Mouse (Mus musculus) cerebellum, adult 9-10 months (tissue): Measurements from ENCODE around the gene Osbpl3.

ENCODE experiments used
- DNase-seq: peaks from one replicate; pipeline ENCODE4 v3.0.0; 2022

Osbpl3 gene

GRCm38 (mm10) chr6:50368502-50369292 lies 87.3 kb downstream of the Osbpl3 start:
- DNase-seq: no peak

GRCm38 (mm10) chr6:50367836-50368235 lies 88.2 kb downstream of the Osbpl3 start:
- no peak for DNase-seq

DNA sequence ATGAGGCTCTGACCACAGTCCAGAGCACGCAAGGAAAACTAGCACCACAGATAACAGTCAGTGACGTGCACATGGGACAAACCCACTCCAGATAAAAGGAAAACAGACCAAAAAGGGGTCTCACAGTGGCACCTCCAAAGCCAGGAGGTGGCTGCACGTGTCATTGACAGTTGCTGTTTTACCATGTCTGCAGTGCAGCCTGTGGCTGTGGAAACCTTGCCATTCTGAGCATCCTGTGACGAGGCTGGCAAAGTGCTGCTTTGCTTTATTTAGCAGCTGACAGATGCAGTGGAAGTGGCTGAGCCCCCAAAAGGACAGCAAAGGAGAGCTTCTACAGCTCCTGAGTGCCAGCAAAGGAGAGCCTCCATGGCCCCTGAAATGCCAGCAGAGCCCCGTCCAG lies 89.3 kb downstream of the Osbpl3 start:
- DNase-seq: peak; percentile 76

GRCm38 (mm10) chr6:50366319-50366718 lies 89.7 kb downstream of the Osbpl3 start:
- DNase-seq: peak; percentile 93

DNA sequence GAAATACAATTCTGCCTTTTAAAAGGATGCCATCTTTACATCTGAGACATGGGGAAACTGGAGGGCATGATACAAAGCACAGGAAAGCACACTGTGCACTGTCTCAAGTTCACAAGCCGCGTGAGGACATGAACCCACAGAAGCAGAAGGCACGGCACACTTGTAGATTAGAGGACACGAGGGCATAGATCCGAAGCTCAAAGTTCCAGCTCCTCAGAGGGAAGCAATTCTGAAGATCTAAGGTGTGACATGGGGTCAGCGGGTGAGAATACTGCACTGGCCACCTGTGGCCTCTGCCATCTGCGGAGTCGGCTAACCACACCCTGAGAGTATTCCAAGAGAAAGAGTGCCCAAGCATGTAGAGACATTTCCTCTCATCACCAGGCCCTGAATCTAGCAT lies 91.6 kb downstream of the Osbpl3 start:
- no peak for DNase-seq

DNA sequence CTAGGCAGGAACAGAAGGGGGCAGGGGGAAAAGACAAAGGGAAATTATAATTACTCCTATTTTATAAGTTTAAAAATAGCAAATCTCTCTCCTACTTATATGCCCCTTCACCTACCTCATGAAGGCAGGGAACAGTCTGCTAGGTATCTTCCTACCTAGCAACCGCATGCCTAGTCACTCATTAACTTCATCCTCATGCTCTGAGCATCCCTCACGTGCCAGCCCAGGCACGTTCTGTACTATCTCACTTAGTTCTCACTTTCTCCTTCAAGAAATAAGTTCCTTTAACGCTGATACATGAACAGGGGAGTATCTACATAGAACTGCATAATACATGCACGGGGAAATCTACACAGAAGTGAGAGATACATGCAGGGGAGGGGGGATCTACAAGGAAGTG lies 92.6 kb downstream of the Osbpl3 start:
- DNase-seq: no peak

- DNase-seq: no peak
Measured at GRCm38 (mm10) chr6:50362704-50363261, 93.2 kb downstream of the Osbpl3 start.

DNA sequence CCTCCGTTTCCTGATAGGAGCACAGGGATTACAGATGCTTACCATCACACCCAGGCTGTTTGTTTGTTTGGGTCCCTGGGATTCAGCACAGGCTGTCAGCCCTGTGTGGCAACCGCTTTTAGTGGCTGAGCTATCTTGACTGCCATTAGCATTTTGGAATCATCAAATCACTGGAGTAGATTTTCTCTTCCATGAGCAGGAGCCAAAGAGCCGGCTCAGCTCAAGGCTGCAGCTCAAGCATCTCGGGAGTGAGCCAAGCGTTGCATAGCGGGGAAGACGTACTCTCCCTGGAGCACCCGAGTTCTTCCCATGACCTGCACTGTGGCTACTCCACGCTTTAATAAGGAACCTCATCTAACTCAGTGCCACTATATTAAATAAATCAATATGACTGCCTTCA lies 93.8 kb downstream of the Osbpl3 start:
- DNase-seq: no peak

DNA sequence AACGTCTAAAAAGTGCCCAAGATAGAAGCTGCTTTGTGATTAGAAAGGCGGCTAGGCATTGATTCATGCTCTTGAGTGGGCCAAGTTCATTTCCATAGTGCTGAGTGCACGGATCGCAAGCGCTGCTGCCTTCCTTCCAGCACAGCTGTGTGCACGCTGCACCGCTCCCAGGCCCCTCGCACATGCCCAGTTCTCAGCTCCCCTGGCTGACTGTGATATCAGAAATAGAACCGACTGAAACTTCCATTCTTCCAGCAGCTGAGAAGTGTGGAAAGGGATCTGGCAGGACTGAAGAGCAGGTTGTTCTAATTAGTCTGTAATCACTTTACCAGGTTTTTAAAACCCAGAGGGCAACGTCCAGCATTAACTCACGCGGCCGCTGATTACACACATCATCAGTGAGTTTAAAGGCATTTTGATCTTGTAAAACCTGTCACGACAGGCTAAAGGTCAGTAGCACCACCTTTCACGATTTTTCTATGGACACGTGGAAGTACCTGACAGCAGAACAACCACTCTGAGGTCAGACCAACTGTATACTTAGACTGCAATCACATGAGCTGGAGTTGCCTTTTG lies 97.8 kb downstream of the Osbpl3 start:
- no peak for DNase-seq

DNA sequence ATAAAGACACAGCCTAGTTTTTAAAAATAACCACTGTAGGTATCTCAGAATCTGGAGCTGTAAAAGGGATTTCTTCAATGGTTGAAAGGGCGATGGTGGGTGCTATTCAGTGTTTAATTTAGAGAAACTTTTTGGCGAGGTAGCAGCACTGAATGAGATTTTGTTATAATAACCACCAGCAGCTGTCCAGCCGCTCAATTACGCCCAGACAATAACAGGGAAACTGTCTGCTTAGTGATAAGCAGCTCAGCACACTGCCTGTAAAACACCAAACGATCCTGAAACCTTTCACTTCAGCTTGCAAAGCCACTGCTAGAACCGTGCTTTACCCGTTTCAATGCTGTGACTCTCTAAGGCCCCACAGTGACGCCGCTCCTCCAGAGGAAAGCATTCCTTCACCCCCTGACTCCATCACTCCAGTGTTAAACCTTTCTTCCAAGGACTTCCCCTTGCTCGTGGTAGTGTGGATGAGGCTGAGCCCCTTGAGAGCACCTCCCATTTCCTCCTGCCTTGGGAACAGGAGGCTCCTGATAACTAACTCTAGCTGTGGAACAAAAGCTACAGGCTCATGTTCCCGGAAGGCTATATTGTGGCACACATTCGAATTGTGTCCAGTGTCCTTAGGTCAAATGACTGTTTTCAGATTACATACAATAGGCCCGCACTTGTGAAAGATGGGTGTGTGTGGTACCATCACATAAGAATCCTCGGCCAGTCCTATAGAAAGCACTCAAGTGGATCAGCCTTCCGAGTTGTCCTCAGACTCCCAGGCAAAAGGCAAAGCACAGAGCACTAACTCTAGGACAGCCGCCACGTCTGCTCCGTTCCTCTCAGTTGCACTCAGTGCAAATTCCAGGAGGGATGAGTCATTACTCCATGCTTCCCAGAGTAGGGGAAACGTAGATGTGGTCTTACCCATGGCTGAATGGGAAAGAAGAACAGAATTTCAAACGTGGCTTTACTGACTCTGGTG lies 101.0 kb downstream of the Osbpl3 start:
- DNase-seq: no peak

GRCm38 (mm10) chr6:50352812-50353211 lies 103.2 kb downstream of the Osbpl3 start:
- no peak for DNase-seq

- DNase-seq: no peak
Measured at GRCm38 (mm10) chr6:50350911-50351310, 105.1 kb downstream of the Osbpl3 start.

GRCm38 (mm10) chr6:50348619-50349018 lies 107.4 kb downstream of the Osbpl3 start:
- DNase-seq: no peak

DNA sequence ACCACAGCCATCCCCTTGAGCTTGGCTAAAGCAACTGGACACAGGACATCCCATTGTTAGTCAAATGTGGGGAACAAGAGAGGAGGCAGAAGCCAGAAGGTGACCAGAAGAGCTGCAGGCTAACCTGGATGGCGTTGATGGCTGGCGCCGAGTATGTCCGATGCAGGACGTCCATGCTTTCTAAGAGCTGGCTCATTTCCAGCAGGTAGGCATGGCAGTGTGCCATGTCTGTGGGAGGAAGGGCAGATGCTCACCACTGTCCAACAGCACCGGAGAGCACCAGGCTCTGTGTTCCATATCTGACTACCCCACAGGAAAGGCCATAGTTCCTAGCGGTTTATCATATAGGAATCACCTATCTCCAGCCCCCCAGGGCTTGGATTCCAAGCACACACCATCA lies 109.8 kb downstream of the Osbpl3 start:
- DNase-seq: no peak

GRCm38 (mm10) chr6:50340226-50340906 lies 115.6 kb downstream of the Osbpl3 start:
- DNase-seq: no peak

DNA sequence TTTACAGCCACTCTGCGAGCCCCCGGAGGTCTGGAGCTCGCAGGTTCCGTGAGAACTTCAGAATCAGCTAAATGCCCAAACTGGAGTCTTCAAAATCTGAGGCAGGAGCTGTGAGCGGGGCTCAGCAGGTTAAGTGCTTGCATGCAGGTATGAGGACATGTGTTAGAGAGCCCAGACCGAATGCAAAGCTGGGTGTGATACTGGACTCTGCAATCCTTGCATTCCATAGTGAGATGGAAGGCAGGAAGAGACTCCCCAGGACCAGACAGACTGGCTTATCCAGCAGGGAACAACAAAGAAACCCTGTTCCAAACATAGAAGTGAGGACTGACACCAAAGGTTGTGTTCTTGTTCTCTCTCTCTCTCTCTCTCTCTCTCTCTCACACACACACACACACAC lies 118.6 kb downstream of the Osbpl3 start:
- DNase-seq: no peak

- DNase-seq: no peak
Measured at GRCm38 (mm10) chr6:50336376-50336775, 119.6 kb downstream of the Osbpl3 start.

DNA sequence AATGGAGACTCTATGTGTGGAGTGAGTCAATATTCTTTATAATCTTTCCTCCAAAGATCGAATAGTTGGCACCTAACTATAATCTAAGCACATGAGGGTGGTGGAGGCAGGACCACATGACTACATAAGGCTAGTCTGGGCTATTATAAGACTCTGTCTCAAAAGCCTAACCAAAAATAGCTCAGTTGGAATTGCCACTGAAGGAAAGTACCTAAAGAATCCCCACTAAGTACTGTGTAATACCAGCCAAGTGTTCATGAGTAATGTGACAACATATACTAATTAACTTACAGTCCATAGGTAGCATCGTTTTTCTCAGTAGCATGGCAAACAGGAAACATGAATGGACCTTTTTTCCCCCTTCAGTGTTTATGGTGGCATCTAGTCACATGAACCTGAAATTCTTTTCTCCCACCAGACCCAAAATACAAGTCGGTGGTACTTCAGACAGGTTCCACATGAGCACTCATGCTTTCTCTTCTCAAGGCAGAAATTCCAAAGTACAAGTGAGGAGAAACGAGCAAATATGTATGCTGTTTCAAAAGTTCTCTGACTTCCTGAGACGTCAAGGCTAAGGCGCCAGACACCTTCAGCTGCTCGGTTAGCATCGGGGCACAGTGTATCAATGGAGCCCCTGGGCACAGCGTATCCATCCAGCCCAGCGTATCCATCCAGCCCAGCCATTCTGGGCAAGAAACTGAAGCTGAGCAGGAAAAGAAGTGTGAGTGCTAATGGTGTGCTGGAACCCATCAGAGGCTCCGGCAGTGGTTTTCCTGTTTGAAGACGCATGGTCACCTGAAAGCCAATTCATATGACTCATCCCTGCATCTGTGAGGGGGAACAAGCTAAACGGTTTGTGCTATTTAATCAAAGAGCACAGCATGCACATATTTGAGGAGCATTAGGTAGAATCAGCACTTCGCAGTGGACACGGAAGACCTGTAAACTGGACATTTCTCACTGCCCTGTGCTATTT lies 120.9 kb downstream of the Osbpl3 start:
- no peak for DNase-seq

GRCm38 (mm10) chr6:50333346-50333745 lies 122.7 kb downstream of the Osbpl3 start:
- DNase-seq: no peak

GRCm38 (mm10) chr6:50331477-50331876 lies 124.5 kb downstream of the Osbpl3 start:
- DNase-seq: no peak

DNA sequence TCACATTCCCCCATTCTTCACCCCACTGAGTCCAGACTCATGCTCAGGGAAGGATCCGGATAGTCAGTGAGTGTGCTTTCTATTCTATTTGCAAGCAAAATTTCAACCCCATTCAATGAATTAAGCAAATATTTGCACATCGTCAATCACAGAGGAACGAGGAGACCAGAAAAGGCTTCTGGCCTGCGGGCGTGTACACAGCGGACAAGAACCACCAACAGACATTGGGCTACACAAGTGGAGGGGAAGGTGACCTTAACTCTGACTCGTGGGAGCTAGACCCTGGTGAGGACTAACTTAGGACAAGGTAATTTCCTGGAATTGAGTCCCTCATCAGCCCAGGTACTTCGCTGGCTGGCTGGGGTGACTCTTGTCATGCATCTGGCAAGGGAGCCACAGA lies 126.6 kb downstream of the Osbpl3 start:
- DNase-seq: no peak
